Mouse (Mus musculus) heart, adult 11 months (tissue): Measurements from ENCODE around the gene B4galnt2.

Source experiments
- DNase-seq: peaks from one replicate; pipeline ENCODE4 v3.0.0; 2022

Gene B4galnt2

DNA sequence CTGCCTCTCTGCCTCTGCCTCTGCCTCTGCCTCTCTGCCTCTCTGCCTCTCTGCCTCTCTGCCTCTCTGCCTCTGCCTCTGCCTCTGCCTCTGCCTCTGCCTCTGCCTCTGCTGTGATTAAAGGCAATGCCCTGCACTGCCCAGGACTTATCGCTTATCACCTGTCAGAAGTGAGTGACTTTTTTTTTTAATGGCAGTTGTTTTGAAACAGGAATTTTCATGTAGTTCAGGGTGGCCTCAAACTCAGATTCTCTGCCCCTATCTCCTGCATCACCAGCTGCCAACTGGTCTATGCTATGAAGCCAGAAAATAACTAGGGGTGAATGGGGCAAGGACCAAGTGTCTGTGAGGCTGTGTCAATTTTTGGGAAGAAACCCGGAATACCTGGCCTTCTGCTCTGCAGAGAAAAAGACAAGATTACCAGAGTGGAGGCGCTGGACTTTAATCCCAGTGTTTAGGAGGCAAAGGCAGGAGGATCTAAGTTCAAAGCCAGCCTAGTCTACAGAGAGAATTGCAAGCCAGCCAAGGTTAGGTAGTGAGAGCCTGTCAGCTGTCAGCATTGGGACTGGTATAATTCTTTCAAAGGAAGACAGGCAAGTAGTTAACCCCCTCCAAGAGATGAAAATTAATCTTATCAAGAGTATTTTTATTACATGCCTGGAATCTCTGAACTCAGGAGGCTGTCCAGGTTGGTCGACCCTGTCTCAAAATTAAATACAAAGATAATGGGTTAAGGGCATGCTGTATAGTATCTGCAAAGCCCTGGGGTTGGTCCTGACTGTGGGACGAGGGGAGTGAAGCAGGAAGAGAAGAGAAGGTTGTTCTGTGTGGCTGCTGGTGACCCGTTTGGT is 88.1 kb downstream of the B4galnt2 start:
- DNase-seq = peak; percentile 89

DNA sequence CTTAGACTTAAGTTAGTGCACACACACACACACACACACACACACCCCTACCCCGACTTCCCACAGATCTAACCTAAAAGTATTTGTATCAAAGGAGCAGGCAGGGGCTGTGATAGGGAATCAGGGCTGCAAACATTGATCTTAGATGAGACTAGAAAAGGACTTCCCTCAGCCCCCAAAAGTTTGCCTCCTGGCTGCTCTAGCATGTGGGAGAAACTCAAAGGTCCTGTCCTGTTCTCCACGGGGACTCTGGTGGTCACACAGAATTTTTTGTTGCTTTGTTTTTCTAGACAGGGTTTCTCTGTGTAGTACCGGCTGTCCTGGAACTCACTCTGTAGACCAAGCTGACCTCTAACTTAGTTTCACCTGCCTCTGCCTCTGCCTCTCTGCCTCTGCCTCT is 89.1 kb downstream of the B4galnt2 start:
- DNase-seq = peak; percentile 75

DNA sequence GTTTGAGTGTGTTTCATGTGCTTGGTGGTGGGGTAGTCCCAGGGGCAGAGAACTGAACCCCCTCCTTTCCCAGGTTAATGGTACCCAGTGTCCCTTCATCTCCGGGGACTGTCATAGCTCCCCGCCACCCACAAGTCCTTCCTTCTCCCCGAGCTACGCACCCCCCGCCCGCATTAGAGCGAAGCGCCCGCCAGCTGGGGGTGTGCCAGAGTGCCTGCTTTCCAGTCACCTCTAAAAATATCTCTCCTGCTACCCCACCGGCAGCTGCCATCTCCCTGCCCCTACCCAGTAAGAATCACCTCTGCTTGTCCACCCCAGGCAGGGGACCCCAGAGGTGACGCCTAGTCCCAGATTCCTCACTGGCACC is 89.8 kb downstream of the B4galnt2 start:
- DNase-seq = peak; percentile 99

DNA sequence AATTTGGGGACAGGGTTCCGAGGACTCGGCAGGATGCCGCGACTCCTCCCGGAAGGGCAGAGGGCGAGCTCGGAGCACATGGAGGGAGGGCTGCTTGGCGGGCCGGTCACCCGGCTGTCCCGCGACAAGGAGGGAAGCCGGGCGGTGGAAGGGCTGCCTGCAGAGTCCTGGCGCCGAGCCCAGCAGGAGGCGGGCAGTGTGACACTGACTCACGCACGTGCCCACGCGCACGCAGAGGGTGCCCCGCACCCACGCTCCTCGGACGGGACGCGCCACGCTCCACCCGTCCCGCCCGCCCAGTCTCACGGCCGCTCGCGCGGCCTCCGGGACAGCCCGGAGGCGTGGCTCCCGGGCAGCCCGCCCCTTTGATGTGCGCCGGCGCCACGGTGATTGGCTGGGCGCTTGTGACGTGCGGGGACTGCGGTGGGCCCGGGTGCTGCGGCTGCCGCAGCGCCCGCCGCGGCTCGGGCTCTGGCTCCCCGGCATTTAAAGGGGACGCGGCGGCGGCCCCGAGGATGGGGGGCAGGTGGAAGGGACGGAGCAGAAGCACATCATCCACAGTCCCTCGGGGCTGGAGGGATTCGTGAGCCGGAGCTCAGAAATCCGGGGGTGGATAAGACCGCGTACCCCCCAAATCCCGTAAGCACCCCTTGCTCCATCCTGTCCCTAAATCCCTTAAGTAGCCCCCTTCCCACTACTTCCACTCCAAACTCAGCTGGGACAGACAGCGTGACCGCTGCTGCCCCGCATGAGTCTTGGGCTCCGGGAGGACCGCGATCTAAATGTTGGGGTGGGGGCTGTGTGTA is 90.4 kb downstream of the B4galnt2 start, which contains the start of gene Phospho1:
Phospho1 (plus strand) TSS at position 429 of the 806 bp plus-strand sequence.
- DNase-seq = peak; percentile 100

DNA sequence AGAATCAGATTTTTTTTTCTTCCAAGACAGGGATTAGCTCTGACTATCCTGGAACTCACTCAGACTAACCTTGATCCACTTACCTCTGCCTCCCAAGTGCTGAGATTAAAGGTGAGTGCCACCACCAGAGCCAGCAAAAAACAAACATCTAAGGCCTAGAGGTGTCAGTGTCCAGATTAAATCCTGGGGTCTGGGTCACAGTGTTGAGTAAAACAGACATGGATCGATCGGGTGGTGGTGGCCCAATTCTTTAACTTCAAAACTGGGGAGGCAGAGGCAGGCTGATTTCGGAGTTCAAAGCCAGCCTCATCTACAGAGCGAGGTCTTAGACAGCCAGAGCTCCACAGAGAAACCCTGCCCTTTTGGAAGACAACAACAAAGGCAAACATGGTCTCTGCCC is 92.3 kb downstream of the B4galnt2 start:
- DNase-seq = peak; percentile 62

DNA sequence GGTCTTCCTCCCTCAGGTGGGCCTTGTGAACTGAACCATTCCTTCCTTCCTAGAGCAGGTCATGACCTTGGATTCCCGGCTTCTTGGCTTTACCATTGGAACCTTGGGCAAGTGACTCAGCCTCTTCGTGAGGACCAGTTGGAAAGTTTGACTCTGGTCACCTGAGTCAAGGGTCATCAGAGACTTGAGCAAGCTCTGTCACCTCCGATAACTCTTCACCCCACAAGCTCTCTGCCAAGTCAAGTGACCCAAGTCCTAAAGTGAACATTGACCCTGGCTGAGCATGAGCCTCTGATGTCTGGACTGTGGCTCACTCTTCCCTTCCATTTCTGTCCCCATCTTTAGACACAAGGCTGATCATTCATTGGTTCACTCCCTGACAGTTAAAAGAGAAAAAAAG is 93.2 kb downstream of the B4galnt2 start:
- DNase-seq = peak; percentile 85

DNA sequence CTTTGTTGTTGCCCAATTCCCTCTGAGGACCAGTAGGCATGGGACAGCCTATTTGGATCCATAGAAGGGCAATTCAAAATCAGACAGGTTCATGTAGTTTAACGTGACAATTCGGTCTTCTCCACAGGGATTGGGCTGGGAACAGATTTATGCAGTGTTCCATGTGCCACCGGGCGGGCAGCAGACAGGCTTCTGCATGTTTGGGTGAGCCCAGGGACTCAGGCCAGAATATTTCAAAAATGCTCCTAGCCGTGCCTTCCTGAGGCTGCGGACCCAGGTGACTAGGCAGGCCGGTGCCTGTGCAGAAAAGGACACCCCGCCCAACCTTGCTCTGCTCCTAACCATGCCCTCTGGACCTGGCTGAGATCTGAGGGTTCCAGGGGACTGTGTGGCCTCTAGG is 95.6 kb downstream of the B4galnt2 start:
- peak; percentile 88 for DNase-seq
